Mouse (Mus musculus) limb, embryonic 10.5 days (tissue): Measurements from ENCODE around the gene Tfec. TPM values are rescaled to one million over a fixed set of nuclear protein-coding genes. Genes with fewer than 3 reads are reported as not detected.

ENCODE experiments used
- DNase-seq: peaks from one replicate; pipeline ENCODE4 v3.0.0-alpha.2; 2017; ENCODE audit warnings: low spot score
- H3K27ac ChIP-seq: fragments of 300-500 bp; sonication (generic); 2 replicates; pipeline ENCODE4 v1.5.1; 2016; ENCODE audit warnings: mild to moderate bottlenecking
- H3K27me3 ChIP-seq: fragments of 300-500 bp; sonication (generic); 2 replicates; pipeline ENCODE4 v1.6.1; 2016; ENCODE audit warnings: low read depth, mild to moderate bottlenecking; ENCODE audit not compliant: poor library complexity, severe bottlenecking
- H3K36me3 ChIP-seq: fragments of 300-500 bp; sonication (generic); 2 replicates; pipeline ENCODE4 v1.6.1; 2016; ENCODE audit warnings: mild to moderate bottlenecking, moderate library complexity
- H3K4me1 ChIP-seq: fragments of 300-500 bp; sonication (generic); 2 replicates; pipeline ENCODE4 v1.6.1; 2016
- H3K4me3 ChIP-seq: fragments of 300-500 bp; sonication (generic); 2 replicates; pipeline ENCODE4 v1.5.1; 2016; ENCODE audit warnings: mild to moderate bottlenecking, moderate library complexity
- H3K9me3 ChIP-seq: fragments of 300-500 bp; sonication (generic); replicated peaks from 2 replicates; pipeline ENCODE4 v1.6.1; 2016; ENCODE audit warnings: mild to moderate bottlenecking
- WGBS: fragments of 180-500 bp; shearing (Covaris S2); methylation state at CpG from one replicate; pipeline ENCODE4 v1.1.7; 2016; 5-methylcytosine and 5-hydroxymethylcytosine counted together
- polyA plus RNA-seq: library from polyadenylated mRNA; unstranded; fragments of >200 nt; fragmentation: Nextera tagmentation; extraction: Ambion mirVana; gene quantifications from 2 replicates; pipeline ENCODE4 v1.2.1, GENCODE M21; 2016

Tfec gene
- polyA plus RNA-seq, 1 experiment from 2014 or later: 0.74 TPM

DNA sequence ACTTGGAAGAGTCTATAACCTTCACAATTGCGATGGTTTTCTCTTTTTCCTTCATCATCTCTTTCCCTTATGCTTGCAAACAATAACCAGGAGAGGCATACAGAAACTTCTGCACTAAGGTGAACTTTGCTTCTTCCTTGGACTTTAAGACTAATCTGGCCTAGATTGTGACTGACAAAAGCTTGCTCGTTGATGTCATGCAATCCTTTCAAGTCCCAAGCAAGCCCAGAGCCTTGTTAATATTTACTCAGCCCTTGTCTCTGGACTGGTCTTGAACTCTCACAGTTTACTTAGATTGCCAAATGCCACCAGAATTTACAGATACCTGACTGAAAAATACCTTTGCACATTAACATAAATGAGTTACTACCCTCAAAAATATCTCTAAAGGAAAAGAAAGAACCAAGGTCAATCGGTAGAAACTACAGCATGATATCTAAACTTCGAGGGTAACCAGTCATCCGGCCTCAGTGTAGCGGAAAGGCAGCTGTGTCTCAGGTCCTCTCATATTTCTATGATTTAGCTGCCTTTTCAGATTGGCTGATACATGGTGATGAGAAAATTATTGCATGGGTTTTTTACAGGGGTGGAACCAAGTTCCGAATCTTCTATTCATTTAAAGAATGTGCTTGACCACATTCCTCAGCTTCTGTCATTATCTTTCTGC lies 42.2 kb downstream of the Tfec start:
- WGBS: 93% methylated on average over 7 of the region's 7 CpGs
- H3K4me3 ChIP-seq: no peak overlapping the region
- no peaks in the 10 kb centered on the region for H3K36me3 ChIP-seq
- no peaks in the 10 kb centered on the region for H3K9me3 ChIP-seq
- no peaks in the 10 kb centered on the region for H3K27me3 ChIP-seq
- no peaks in the 10 kb centered on the region for H3K4me1 ChIP-seq
- no peak overlapping the region for H3K27ac ChIP-seq
- DNase-seq: no peak

- DNase-seq: no peak
- no peak overlapping the region for H3K4me3 ChIP-seq
- no peaks in the 10 kb centered on the region for H3K27me3 ChIP-seq
- no peaks in the 10 kb centered on the region for H3K4me1 ChIP-seq
- no peaks in the 10 kb centered on the region for H3K9me3 ChIP-seq
- H3K36me3 ChIP-seq: no peaks in the 10 kb centered on the region
- H3K27ac ChIP-seq: no peak overlapping the region
- WGBS: 92% methylated on average over 9 of the region's 9 CpGs
Observed at GRCm38 (mm10) chr6:16854977-16855376, 43.3 kb downstream of the Tfec start.

DNA sequence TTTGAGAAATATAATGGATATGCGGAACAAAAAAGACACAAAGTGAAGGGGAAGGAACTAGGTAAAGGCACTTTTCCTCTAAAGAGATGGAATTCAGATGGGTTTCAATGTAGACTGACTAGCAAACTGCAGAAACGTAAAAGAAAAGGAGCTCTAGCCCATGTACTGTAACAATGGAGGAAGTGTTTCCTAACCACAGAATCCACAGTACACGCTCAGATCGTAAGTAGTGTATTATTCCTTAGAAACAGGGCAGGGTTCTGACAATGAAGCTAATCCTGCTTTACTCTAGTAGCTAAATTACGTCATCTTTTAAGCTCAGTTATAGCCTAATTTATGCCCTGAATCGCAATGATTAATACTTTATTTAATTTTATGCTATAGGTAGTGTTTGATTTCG lies 51.7 kb downstream of the Tfec start:
- no peaks in the 10 kb centered on the region for H3K27me3 ChIP-seq
- H3K27ac ChIP-seq: no peak overlapping the region
- no peaks in the 10 kb centered on the region for H3K9me3 ChIP-seq
- no peak overlapping the region for H3K4me3 ChIP-seq
- 91% methylated on average over 7 of the region's 7 CpGs for WGBS
- no peaks in the 10 kb centered on the region for H3K4me1 ChIP-seq
- H3K36me3 ChIP-seq: no peaks in the 10 kb centered on the region
- no peak for DNase-seq

- Histone ChIP-seq H3K27me3 (no peaks in the 10 kb centered on the region), H3K27ac (no peak overlapping the region), H3K36me3 (no peaks in the 10 kb centered on the region), H3K4me1 (no peaks in the 10 kb centered on the region), H3K9me3 (no peaks in the 10 kb centered on the region), H3K4me3 (no peak overlapping the region)
- DNase-seq: no peak
- WGBS: 95% methylated on average over 1 of the region's 1 CpGs
Observed at GRCm38 (mm10) chr6:16835631-16836030, 62.6 kb downstream of the Tfec start.

GRCm38 (mm10) chr6:16828304-16828703 lies 69.9 kb downstream of the Tfec start:
- Histone ChIP-seq H3K4me1 (no peaks in the 10 kb centered on the region), H3K9me3 (no peaks in the 10 kb centered on the region), H3K27me3 (no peaks in the 10 kb centered on the region), H3K4me3 (no peak overlapping the region), H3K36me3 (no peaks in the 10 kb centered on the region), H3K27ac (no peak overlapping the region)
- no peak for DNase-seq

- H3K36me3 ChIP-seq: no peaks in the 10 kb centered on the region
- 68% methylated on average over 1 of the region's 1 CpGs for WGBS
- no peak overlapping the region for H3K4me3 ChIP-seq
- H3K4me1 ChIP-seq: no peaks in the 10 kb centered on the region
- H3K27me3 ChIP-seq: no peaks in the 10 kb centered on the region
- H3K27ac ChIP-seq: no peak overlapping the region
- H3K9me3 ChIP-seq: no peaks in the 10 kb centered on the region
- no peak for DNase-seq
Observed at GRCm38 (mm10) chr6:16821985-16822384, 76.3 kb downstream of the Tfec start.

- H3K4me3 ChIP-seq: no peak overlapping the region
- WGBS: 79% methylated on average over 1 of the region's 1 CpGs
- no peak overlapping the region for H3K27ac ChIP-seq
- no peaks in the 10 kb centered on the region for H3K36me3 ChIP-seq
- no peaks in the 10 kb centered on the region for H3K9me3 ChIP-seq
- DNase-seq: no peak
- H3K27me3 ChIP-seq: no peaks in the 10 kb centered on the region
- H3K4me1 ChIP-seq: no peaks in the 10 kb centered on the region
Observed at GRCm38 (mm10) chr6:16806302-16806701, 91.9 kb downstream of the Tfec start.

DNA sequence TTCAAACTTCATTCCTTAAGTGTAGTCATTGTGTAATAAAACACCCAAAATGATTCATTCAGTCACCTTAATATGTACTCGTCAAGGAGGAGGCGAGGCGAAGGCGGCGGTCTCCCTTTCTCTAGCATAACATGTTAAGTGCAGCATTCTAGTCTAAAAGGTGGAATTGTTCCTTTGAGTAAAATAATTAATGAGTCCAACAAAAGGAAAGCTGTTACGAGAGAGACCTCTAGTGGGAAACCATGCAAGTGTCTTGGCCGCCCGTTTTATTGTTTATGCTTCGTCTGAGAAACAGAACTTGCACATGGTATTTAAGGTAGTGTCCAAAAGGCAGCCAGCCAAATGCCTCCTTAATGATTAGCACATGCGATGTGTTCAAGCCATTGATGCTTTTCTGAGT lies 100.6 kb downstream of the Tfec start:
- Histone ChIP-seq H3K36me3 (no peaks in the 10 kb centered on the region), H3K27me3 (no peaks in the 10 kb centered on the region), H3K4me1 (peaks cover 19% of the 10 kb centered on the region), H3K27ac (peak overlapping the region; percentile 36; the same call in 1 of the 2 replicates), H3K4me3 (no peak overlapping the region), H3K9me3 (no peaks in the 10 kb centered on the region)
- WGBS: 41% methylated on average over 10 of the region's 10 CpGs
- DNase-seq: peak; percentile 37

DNA sequence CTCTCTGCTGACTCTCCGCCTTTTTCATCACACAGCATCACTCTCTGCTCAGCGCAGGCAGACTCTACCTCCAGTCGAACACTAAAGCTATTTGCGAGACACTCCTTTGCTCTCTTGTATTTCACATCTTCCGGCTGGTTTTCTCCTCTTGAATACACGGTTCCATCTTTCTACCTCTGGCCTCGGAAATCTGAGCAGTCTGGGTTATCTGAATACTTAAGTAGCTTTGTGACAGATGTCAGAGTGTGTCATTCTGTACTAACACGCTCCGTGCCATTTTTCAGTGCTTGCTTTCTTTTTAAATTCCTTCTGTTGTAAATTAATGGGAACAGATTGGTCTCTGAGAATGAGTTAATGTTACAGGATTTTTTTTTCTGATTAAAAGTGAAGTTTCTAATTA lies 101.3 kb downstream of the Tfec start:
- Histone ChIP-seq H3K27ac (no peak overlapping the region; the same call in 1 of the 2 replicates), H3K4me1 (peaks cover 19% of the 10 kb centered on the region), H3K4me3 (no peak overlapping the region), H3K9me3 (no peaks in the 10 kb centered on the region), H3K27me3 (no peaks in the 10 kb centered on the region), H3K36me3 (no peaks in the 10 kb centered on the region)
- DNase-seq: no peak
- WGBS: 80% methylated on average over 9 of the region's 9 CpGs

- H3K36me3 ChIP-seq: no peaks in the 10 kb centered on the region
- peaks cover 19% of the 10 kb centered on the region for H3K4me1 ChIP-seq
- no peak overlapping the region for H3K27ac ChIP-seq
- H3K27me3 ChIP-seq: no peaks in the 10 kb centered on the region
- H3K4me3 ChIP-seq: no peak overlapping the region
- DNase-seq: peak; percentile 40
- no peaks in the 10 kb centered on the region for H3K9me3 ChIP-seq
- whole genome bisulfite sequencing: 41% methylated on average over 7 of the region's 7 CpGs
Observed at GRCm38 (mm10) chr6:16794036-16794435, 104.2 kb downstream of the Tfec start.

DNA sequence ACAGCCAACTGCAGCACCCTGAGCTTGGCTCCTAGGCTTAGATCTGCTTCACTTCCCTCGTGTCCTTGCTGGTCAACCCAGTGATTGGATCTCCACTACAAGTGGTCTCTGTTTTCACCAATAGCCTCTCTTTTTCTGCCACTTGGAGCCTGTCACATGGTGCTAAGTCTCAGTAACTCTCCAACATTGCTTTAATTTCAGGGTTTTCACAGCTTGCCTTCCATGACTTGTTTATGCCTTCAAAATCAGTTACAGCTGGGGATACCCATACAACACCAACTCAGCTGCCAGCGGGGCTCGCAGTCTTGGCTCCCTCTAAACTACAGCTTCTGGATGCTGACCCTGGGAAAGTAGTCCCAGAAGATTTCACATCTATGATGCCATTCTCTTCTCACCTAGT lies 113.1 kb downstream of the Tfec start:
- Histone ChIP-seq H3K27me3 (no peaks in the 10 kb centered on the region), H3K27ac (no peak overlapping the region), H3K36me3 (no peaks in the 10 kb centered on the region), H3K4me1 (peaks cover 3% of the 10 kb centered on the region; the same call in 1 of the 2 replicates), H3K9me3 (no peaks in the 10 kb centered on the region), H3K4me3 (no peak overlapping the region)
- DNase-seq: no peak
- WGBS: 56% methylated on average over 3 of the region's 3 CpGs

Other genes with a start within 250 kb of the Tfec start
- gene Tes, start 166.7 kb upstream of the Tfec start, polyA plus RNA-seq: 62.9 and 94.2 TPM in 2 replicates